Mouse (Mus musculus): ENCODE measurements at regions not wholly inside any gene's neighbourhood (a gene's known extent, or its start where the extent isn't known, plus 50 kb on each side); places are given as distances from the start of the nearest gene placed in this dataset.

GRCm38 (mm10) chr14:104008538-104008937, 164.3 kb upstream of the Ednrb start:
- no peak for DNase-seq (ENCODE audit: low read depth)

- DNase-seq (ENCODE audit: low read depth): no peak
These were observed 162.2 kb upstream of the Ednrb start for GRCm38 (mm10) chr14:104006426-104006825.

- no peak for DNase-seq (ENCODE audit: low read depth)
These were observed 160.9 kb upstream of the Ednrb start for GRCm38 (mm10) chr14:104005132-104005531.

- no peak for DNase-seq (ENCODE audit: low read depth)
These were observed 158.2 kb upstream of the Ednrb start for GRCm38 (mm10) chr14:104002421-104002820.

- DNase-seq (ENCODE audit: low read depth): no peak
These were observed 146.2 kb upstream of the Ednrb start for GRCm38 (mm10) chr14:103990418-103990817.

GRCm38 (mm10) chr14:103989949-103990348, 145.7 kb upstream of the Ednrb start:
- DNase-seq (ENCODE audit: low read depth): no peak

- no peak for DNase-seq (ENCODE audit: low read depth)
These were observed 143.1 kb upstream of the Ednrb start for GRCm38 (mm10) chr14:103987266-103987665.

- no peak for DNase-seq (ENCODE audit: low read depth)
These were observed 140.1 kb upstream of the Ednrb start for GRCm38 (mm10) chr14:103984349-103984748.

- no peak for DNase-seq (ENCODE audit: low read depth)
These were observed 134.6 kb upstream of the Ednrb start for GRCm38 (mm10) chr14:103978808-103979207.

GRCm38 (mm10) chr14:103977769-103978168, 133.6 kb upstream of the Ednrb start:
- no peak for DNase-seq (ENCODE audit: low read depth)

GRCm38 (mm10) chr14:103973955-103974354, 129.8 kb upstream of the Ednrb start:
- no peak for DNase-seq (ENCODE audit: low read depth)

GRCm38 (mm10) chr14:103973111-103973510, 128.9 kb upstream of the Ednrb start:
- no peak for DNase-seq (ENCODE audit: low read depth)

GRCm38 (mm10) chr14:103969305-103969704, 125.1 kb upstream of the Ednrb start:
- DNase-seq (ENCODE audit: low read depth): no peak

- DNase-seq (ENCODE audit: low read depth): no peak
These were observed 122.1 kb upstream of the Ednrb start for GRCm38 (mm10) chr14:103966293-103966692.

GRCm38 (mm10) chr14:103962303-103962881, 118.2 kb upstream of the Ednrb start:
- DNase-seq (ENCODE audit: low read depth): no peak

GRCm38 (mm10) chr14:103951899-103952298, 107.7 kb upstream of the Ednrb start:
- DNase-seq (ENCODE audit: low read depth): no peak

GRCm38 (mm10) chr14:103949950-103950349, 105.7 kb upstream of the Ednrb start:
- DNase-seq (ENCODE audit: low read depth): no peak

GRCm38 (mm10) chr14:103948026-103948777, 104.0 kb upstream of the Ednrb start:
- no peak for DNase-seq (ENCODE audit: low read depth)

- DNase-seq (ENCODE audit: low read depth): no peak
These were observed 101.6 kb upstream of the Ednrb start for GRCm38 (mm10) chr14:103945753-103946152.

- DNase-seq (ENCODE audit: low read depth): no peak
These were observed 95.7 kb upstream of the Ednrb start for GRCm38 (mm10) chr14:103939867-103940266.

- DNase-seq (ENCODE audit: low read depth): no peak
These were observed 94.7 kb upstream of the Ednrb start for GRCm38 (mm10) chr14:103938937-103939336.

- DNase-seq (ENCODE audit: low read depth): no peak
These were observed 94.0 kb upstream of the Ednrb start for GRCm38 (mm10) chr14:103938201-103938600.

- no peak for DNase-seq (ENCODE audit: low read depth)
These were observed 93.5 kb upstream of the Ednrb start for GRCm38 (mm10) chr14:103937700-103938099.

- DNase-seq (ENCODE audit: low read depth): no peak
These were observed 89.6 kb upstream of the Ednrb start for GRCm38 (mm10) chr14:103933813-103934212.

Measured in c-Kit-positive CD71-negative TER-119-negative erythroid progenitor cells, embryonic 14.5 days (primary cell).